Mouse (Mus musculus) cortical plate, adult 2 months (tissue): ENCODE results near the gene Cmss1.

Experiments
- CTCF ChIP-seq: fragments of 200-500 bp; IDR thresholded peaks from 2 replicates; pipeline ENCODE4 v1.5.1; 2011; ENCODE audit warnings: mild to moderate bottlenecking, control low read depth, low read length; ENCODE audit not compliant: insufficient read depth; ENCODE audit errors: extremely low read depth
- POLR2A ChIP-seq: fragments of 200-500 bp; IDR thresholded peaks from 2 replicates; pipeline ENCODE4 v1.6.1; 2011; ENCODE audit warnings: mild to moderate bottlenecking, low read length, control low read depth; ENCODE audit not compliant: insufficient read depth; ENCODE audit errors: extremely low read depth

DNA sequence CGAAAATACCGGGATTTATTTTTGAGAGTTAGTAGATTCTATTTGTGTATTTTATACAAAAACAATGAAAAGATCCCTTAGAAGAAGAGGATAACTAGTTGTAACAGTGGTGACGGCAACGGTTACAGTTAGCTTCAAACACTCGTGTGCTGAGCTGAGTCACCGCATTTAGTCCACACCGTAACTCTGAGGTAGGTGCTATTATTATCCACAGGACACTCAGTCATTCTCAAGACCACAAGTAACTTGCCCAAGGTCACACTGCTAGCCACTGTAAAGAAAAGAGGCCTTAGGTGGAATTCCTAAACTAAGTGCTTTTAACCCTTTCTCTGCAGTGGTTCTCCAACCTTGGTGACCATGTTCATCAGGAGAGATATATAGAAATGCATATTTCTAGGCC, 79.8 kb downstream of the Cmss1 start:
- TF ChIP-seq CTCF: no peak
- TF ChIP-seq POLR2A: no peak
